Mouse (Mus musculus) midbrain, embryonic 10.5 days (tissue): Measurements from ENCODE around the gene Azi2. TPM values are rescaled to one million over a fixed set of nuclear protein-coding genes. Genes with fewer than 3 reads are reported as not detected.
A peak's percentile ranks its signal among the peaks of the same experiment; 100 is the strongest.

Experiments
- DNase-seq: peaks from one replicate; pipeline ENCODE4 v3.0.0-alpha.2; 2017; ENCODE audit warnings: low spot score
- H3K27ac ChIP-seq: fragments of 300-500 bp; sonication (generic); replicated peaks from 2 replicates; pipeline ENCODE4 v1.5.1; 2016; ENCODE audit warnings: mild to moderate bottlenecking
- H3K27me3 ChIP-seq: fragments of 300-500 bp; sonication (generic); 2 replicates; pipeline ENCODE4 v1.6.1; 2016; ENCODE audit warnings: low read depth, mild to moderate bottlenecking; ENCODE audit not compliant: poor library complexity, severe bottlenecking
- H3K36me3 ChIP-seq: fragments of 300-500 bp; sonication (generic); 2 replicates; pipeline ENCODE4 v1.6.1; 2016; ENCODE audit warnings: mild to moderate bottlenecking, moderate library complexity
- H3K4me1 ChIP-seq: fragments of 300-500 bp; sonication (generic); 2 replicates; pipeline ENCODE4 v1.6.1; 2016
- H3K4me3 ChIP-seq: fragments of 300-500 bp; sonication (generic); 2 replicates; pipeline ENCODE4 v1.5.1; 2016; ENCODE audit warnings: mild to moderate bottlenecking, moderate library complexity
- H3K9me3 ChIP-seq: fragments of 300-500 bp; sonication (generic); replicated peaks from 2 replicates; pipeline ENCODE4 v1.6.1; 2016; ENCODE audit warnings: mild to moderate bottlenecking
- WGBS: fragments of 180-500 bp; shearing (Covaris S2); methylation state at CpG from one replicate; pipeline ENCODE4 v1.1.7; 2016; 5-methylcytosine and 5-hydroxymethylcytosine counted together
- polyA plus RNA-seq: library from polyadenylated mRNA; unstranded; fragments of >200 nt; fragmentation: Nextera tagmentation; extraction: Ambion mirVana; gene quantifications from 2 replicates; pipeline ENCODE4 v1.2.1, GENCODE M21; 2016

Azi2 gene
- 57.5 and 63.1 TPM in 2 replicates for polyA plus RNA-seq

DNA sequence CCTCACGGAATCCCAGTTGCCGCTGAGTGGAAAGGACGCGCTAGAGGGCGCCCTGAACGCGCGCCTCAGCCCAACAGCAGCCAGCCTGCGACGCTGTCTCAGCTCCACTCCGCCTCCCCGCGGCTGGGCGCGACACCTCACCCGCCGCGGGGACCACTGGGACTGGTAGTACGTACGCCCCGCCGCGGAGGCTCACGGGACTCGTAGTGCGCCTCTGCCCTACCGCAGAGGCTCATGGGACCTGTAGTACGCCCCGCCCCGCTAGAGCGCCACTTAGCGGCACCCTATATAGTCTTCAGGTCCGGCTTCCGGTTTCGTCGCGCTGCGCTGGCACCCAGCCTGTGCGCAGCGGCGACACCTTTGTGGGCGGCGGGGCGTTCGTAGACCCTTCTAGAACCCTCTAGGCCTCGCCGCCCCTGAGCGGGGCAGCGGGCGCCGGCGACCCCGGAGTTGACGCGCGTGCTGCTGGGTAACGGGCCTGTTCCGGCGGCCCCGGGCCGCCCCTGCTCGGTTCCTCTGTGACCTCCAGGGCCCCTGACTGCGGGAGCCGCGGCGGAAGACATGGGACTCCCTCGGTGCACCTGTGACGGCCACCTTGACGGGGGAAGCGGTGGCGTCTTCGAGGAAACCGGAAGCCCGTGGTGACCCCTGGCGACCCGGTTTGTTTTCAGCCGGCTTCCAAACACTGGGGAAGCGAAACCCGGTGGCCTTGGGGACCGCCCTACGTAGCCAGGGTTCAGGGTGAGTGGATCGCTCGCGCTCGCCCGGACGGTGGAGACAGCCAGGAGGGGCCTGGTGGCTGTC, at the start of gene Azi2:
TSS of gene Azi2 (plus strand) at position 282 of the 804 bp plus-strand sequence.
- peak; percentile 97 for DNase-seq
- Histone ChIP-seq H3K36me3 (peaks cover 3% of the 10 kb centered on the region), H3K4me1 (peaks cover 16% of the 10 kb centered on the region), H3K27ac (peak within 1 kb of the TSS; percentile 96), H3K4me3 (peak within 1 kb of the TSS; percentile 81), H3K27me3 (no peaks in the 10 kb centered on the region), H3K9me3 (no peaks in the 10 kb centered on the region)
- under 1% methylated on average over 87 of the region's 87 CpGs for WGBS

DNA sequence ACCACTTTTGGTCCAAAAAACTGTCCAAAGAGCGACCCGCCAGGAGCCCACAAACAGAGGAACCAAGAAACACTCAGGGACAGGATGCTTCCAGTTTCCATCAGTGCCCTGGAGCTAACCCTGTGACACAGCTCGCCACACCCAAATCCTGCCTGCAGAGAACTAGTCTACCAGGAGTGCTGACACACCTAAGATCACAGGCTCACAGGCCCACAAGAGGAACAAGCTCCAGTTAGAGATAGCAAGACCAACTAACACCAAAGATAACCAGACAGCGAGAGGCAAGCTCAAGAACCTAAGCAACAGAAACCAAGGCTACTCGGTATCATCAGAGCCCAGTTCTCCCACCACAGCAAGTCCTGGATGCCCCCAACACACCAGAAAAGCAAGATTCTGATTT, 43.7 kb upstream of the Azi2 start:
- Histone ChIP-seq H3K4me3 (no peak overlapping the region), H3K36me3 (no peaks in the 10 kb centered on the region), H3K27me3 (no peaks in the 10 kb centered on the region), H3K4me1 (no peaks in the 10 kb centered on the region), H3K27ac (no peak overlapping the region), H3K9me3 (no peaks in the 10 kb centered on the region)
- 89% methylated on average over 5 of the region's 5 CpGs for WGBS
- DNase-seq, result no peak

DNA sequence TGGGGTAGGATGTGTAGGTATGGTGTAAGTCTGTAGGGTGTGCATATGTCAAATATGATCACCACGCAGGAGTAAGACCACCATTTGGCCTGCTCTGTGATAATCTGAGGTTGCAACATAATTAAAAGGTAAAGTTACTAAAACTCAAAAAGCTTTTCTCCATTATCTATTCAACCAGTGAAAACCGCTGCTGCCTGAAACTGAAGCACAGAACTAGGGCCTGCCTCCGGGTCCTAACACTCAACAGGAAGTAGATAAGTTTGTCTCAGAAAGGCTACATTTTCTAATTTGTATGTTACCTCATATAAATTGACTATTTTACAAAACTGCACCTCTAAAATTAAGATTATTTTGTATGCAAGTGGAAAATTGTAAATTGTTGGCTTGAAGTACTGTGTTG, 38.8 kb upstream of the Azi2 start:
- WGBS, result 93% methylated on average over 3 of the region's 3 CpGs
- H3K27me3 ChIP-seq, result no peaks in the 10 kb centered on the region
- H3K9me3 ChIP-seq, result no peaks in the 10 kb centered on the region
- no peaks in the 10 kb centered on the region for H3K4me1 ChIP-seq
- no peak overlapping the region for H3K27ac ChIP-seq
- no peak overlapping the region for H3K4me3 ChIP-seq
- H3K36me3 ChIP-seq, result no peaks in the 10 kb centered on the region
- no peak for DNase-seq

DNA sequence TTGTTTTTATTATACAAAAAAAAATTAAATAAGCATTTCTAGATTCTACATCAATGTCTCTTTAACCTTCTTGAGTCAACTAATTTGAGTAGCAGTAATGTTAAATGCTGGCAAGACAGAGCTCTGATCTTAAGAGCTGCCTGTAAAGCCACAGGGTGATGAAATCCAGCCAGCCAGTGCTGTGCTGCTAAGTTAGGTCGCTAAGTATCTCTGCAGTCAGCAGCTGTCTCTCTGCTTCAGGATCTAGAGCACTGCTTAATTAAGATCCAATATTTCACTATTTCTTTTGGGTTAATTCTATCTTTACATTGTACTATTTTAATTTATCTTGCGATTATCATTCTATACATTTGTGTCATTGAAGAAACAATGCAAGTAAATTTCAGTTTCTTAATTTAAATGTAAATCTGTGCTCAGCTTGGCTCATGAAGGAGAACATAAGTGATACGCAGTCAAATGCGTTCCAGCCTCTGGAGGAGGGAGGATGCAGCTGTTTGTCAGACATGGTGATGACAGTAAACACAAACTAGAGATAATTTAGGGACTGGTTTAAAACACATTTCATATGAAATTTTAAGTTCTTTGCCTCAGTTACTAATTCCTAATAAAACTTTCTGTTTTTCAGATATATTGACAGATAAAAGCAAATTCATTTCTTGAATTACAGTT, 36.9 kb upstream of the Azi2 start:
- DNase-seq, result no peak
- 91% methylated on average over 4 of the region's 4 CpGs for WGBS

DNA sequence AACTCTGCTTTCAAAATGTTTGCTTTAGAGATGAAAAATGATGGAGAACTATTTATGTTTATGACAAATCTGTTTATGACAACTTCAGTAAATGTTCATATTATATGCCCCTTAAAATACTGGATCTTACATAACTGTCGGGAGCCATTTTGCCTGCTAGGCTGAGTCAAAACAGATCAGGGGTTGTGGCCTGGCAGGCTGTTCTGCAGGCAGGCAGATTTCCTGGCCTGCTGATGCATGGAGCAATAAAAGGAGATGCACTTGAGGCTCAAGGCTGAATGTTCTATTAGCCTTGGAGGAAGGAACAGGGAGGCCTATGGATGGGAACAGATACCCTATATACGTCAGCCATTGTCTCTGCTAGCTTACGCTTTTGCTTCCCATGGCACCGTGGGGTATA, 36.4 kb upstream of the Azi2 start:
- WGBS, result 93% methylated on average over 4 of the region's 4 CpGs
- no peak overlapping the region for H3K27ac ChIP-seq

More for the DNA sequence above, 36.9 kb upstream of the Azi2 start:
- no peak overlapping the region for H3K4me3 ChIP-seq
- no peaks in the 10 kb centered on the region for H3K9me3 ChIP-seq
- H3K36me3 ChIP-seq, result no peaks in the 10 kb centered on the region
- H3K4me1 ChIP-seq, result no peaks in the 10 kb centered on the region
- no peak overlapping the region for H3K27ac ChIP-seq
- H3K27me3 ChIP-seq, result no peaks in the 10 kb centered on the region

DNA sequence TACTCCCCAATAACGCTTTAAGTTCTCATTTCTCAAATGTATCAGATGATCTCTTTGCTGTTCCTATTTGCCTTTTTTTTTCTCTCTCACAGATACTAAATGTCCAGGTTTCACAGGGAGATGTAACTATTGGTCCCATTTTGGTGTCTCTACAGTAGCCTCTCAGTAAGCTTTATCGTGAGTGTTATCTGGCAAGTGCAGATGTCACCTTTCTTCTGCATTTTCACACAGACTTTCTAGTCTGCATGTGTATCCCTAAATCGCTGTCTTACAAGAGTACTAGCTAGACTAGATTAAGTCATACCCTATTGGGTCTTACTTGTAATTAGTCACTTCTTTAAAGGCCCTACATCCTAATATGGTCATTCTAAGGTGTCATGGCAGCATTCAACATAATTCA, 27.4 kb upstream of the Azi2 start:
- no peaks in the 10 kb centered on the region for H3K36me3 ChIP-seq
- no peaks in the 10 kb centered on the region for H3K4me1 ChIP-seq
- H3K9me3 ChIP-seq, result no peaks in the 10 kb centered on the region
- DNase-seq, result no peak
- H3K27me3 ChIP-seq, result no peaks in the 10 kb centered on the region
- H3K4me3 ChIP-seq, result no peak overlapping the region
- WGBS, result 88% methylated on average over 3 of the region's 3 CpGs
- no peak overlapping the region for H3K27ac ChIP-seq

More for the DNA sequence above, 36.4 kb upstream of the Azi2 start:
- no peak overlapping the region for H3K4me3 ChIP-seq
- no peaks in the 10 kb centered on the region for H3K36me3 ChIP-seq
- no peaks in the 10 kb centered on the region for H3K9me3 ChIP-seq
- DNase-seq, result no peak
- H3K4me1 ChIP-seq, result no peaks in the 10 kb centered on the region
- no peaks in the 10 kb centered on the region for H3K27me3 ChIP-seq

DNA sequence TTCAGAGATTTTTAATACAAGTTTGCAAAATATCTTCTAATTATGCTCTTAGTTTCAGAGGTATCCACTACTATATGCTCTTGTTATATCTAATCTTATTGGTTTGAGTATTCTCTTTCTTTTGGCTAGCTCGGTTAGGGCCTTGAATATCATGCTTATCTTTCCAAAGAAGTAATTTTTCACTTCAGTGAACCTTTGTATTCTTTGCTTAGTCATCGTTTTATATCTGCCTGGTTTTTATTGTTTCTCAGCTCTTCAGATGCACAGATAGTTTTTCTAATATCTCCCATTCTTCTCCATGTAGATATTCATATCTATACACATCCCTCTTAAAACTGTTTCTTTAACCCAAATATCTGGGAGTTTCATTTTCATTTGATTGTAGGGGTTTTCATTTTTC, 15.3 kb upstream of the Azi2 start:
- Histone ChIP-seq H3K9me3 (no peaks in the 10 kb centered on the region), H3K36me3 (no peaks in the 10 kb centered on the region), H3K27ac (no peak overlapping the region), H3K4me3 (no peak overlapping the region), H3K4me1 (no peaks in the 10 kb centered on the region), H3K27me3 (no peaks in the 10 kb centered on the region)
- no peak for DNase-seq
- 69% methylated on average over 2 of the region's 2 CpGs for WGBS

DNA sequence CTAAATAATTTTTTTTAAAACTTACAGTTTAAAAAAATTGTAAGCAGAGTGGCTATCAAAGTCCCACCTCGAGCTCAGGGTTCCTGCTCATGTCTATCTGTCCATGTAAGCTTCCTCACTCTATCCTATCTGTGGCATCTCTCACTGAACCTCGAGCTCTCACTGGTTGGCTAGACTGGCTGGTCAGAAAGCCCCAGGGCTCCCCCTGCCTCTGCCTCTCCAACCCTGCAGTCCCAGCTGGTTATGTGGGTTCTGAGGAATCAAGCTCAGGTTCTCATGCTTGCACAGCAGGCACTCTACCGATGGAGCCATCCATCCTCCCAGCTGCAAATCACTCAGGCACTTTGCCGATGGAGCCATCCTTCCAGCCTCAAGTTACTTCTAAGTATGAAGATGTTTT, 10.8 kb upstream of the Azi2 start:
- no peak for DNase-seq
- Histone ChIP-seq H3K4me1 (no peaks in the 10 kb centered on the region), H3K27me3 (no peaks in the 10 kb centered on the region), H3K4me3 (no peak overlapping the region), H3K27ac (no peak overlapping the region), H3K9me3 (no peaks in the 10 kb centered on the region), H3K36me3 (no peaks in the 10 kb centered on the region)
- WGBS, result 65% methylated on average over 4 of the region's 4 CpGs

DNA sequence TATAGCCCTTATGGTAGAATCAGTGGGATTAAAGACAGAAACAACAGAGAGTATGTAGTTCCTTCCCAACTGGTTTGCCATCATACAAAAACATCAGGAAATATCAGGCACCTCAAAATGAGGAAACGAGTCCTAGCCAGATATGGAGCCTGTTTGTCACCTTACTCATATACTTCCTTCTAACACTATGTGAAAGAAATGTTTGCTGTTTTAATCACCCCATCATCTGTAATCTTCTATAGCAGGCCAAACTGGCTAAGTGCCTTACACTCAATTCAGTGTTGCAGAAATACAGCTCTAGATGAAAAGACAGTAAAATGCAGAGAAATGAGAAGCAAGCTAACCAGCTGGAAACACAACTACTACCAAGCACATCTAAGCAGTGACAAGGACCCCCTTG, 10.0 kb upstream of the Azi2 start:
- no peak for DNase-seq
- WGBS, result 76% methylated on average over 1 of the region's 1 CpGs
- Histone ChIP-seq H3K9me3 (no peaks in the 10 kb centered on the region), H3K4me3 (no peak overlapping the region), H3K4me1 (no peaks in the 10 kb centered on the region), H3K27ac (no peak overlapping the region), H3K36me3 (no peaks in the 10 kb centered on the region), H3K27me3 (no peaks in the 10 kb centered on the region)

DNA sequence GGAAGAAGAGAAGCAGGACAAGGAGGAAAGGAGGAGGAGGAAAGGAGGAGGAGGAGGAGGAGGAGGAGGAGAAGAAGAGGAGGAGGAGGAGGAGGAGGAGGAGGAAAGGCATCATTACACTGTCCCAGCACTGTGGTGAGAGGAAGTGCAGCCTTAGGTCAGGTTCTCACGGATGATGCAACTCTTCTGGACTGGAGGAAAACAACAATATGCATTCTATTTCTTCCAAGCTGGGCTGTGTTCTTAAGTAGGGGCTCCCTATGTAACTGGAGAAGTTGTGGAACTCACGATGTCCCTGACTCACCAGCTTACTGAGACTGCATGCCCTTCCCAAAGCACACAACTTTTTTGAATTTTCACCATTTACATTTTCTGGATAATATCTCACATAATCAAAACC, 8.6 kb upstream of the Azi2 start:
- H3K27me3 ChIP-seq, result no peaks in the 10 kb centered on the region
- H3K4me1 ChIP-seq, result no peaks in the 10 kb centered on the region
- DNase-seq, result no peak
- no peak overlapping the region for H3K4me3 ChIP-seq
- H3K36me3 ChIP-seq, result no peaks in the 10 kb centered on the region
- WGBS, result 68% methylated on average over 2 of the region's 2 CpGs
- no peaks in the 10 kb centered on the region for H3K9me3 ChIP-seq
- no peak overlapping the region for H3K27ac ChIP-seq

DNA sequence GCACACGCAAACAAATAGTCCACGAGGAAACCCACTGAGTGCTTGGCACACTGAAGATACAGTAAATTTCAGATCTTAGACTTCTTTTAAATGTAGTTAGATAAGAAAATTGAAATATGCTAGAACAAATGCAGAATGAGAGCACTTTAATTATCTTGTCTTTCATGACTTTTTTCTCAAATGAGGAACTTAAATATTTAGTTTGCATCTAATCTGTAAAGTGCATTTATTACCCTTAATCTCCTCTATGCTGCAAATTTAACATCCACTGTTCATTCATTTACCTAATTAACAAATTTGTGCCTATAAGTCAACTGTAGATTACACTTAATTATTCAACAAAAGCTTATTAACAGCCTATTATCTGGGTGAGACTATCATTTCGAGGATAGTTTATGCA, 5.3 kb upstream of the Azi2 start:
- no peak for DNase-seq
- no peaks in the 10 kb centered on the region for H3K27me3 ChIP-seq
- H3K4me3 ChIP-seq, result no peak overlapping the region
- H3K36me3 ChIP-seq, result no peaks in the 10 kb centered on the region
- H3K27ac ChIP-seq, result no peak overlapping the region
- H3K9me3 ChIP-seq, result no peaks in the 10 kb centered on the region
- 87% methylated on average over 3 of the region's 3 CpGs for WGBS
- H3K4me1 ChIP-seq, result peaks cover 2% of the 10 kb centered on the region; the same call in 1 of the 2 replicates

DNA sequence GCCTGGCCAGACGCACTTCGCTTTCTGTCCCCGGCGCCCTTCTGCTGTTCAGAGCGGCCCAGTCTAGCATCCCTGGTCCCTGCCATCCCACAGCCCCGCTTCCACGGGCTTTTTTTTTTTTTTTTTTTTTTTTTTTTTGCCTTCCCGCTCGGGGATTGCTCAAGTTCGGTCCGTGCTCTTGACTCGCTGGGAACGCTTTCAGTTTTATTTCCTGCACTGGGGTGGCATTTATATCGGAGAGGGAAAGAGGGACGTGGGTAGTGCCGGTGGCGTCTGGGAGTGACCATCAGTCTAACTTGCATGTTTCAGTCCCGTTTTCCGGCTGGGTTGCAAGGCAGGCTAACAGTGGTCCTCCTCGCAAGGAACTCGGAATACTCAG, 712 bp downstream of the Azi2 start:
- H3K4me3 ChIP-seq, result peak overlapping the region; percentile 81
- no peaks in the 10 kb centered on the region for H3K27me3 ChIP-seq
- peaks cover 16% of the 10 kb centered on the region for H3K4me1 ChIP-seq
- DNase-seq, result no peak
- H3K36me3 ChIP-seq, result peaks cover 3% of the 10 kb centered on the region
- peak overlapping the region; percentile 96 for H3K27ac ChIP-seq
- 4% methylated on average over 21 of the region's 21 CpGs for whole genome bisulfite sequencing
- no peaks in the 10 kb centered on the region for H3K9me3 ChIP-seq

DNA sequence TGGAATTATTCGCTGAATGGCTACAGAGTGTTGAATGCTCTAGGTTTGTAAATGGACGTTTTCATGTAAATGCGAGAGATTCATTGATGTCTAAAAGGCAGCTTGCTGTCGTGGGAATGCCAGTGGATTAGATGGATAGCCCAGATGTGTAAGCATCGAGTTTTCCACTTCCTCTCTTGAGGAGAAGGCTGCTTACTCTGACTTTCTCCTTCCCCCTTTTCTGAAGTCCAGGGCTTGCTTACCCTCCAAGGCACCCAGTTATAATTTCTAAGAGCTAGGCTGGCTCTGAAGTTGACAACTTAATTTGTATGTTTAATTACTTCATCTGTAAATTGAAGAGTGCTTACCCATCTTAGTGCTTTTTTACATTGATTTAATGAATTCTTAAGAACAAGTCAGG, 1.3 kb downstream of the Azi2 start:
- Histone ChIP-seq H3K27ac (no peak overlapping the region), H3K27me3 (no peaks in the 10 kb centered on the region), H3K36me3 (peaks cover 3% of the 10 kb centered on the region), H3K4me1 (peaks cover 16% of the 10 kb centered on the region), H3K4me3 (peak overlapping the region; percentile 81), H3K9me3 (no peaks in the 10 kb centered on the region)
- DNase-seq, result no peak
- 42% methylated on average over 5 of the region's 5 CpGs for WGBS
